Mouse (Mus musculus): ENCODE measurements around the gene Gm10401. TPM values are rescaled to one million over a fixed set of nuclear protein-coding genes. Genes with fewer than 3 reads are reported as not detected.
"Not testable (repeated sequence)": the region's sequence is repeated elsewhere in the genome, so short reads cannot be mapped to it uniquely, and the experiment has no call there.

Gene Gm10401
- polyA plus RNA-seq, 1 experiment: not detected

DNA sequence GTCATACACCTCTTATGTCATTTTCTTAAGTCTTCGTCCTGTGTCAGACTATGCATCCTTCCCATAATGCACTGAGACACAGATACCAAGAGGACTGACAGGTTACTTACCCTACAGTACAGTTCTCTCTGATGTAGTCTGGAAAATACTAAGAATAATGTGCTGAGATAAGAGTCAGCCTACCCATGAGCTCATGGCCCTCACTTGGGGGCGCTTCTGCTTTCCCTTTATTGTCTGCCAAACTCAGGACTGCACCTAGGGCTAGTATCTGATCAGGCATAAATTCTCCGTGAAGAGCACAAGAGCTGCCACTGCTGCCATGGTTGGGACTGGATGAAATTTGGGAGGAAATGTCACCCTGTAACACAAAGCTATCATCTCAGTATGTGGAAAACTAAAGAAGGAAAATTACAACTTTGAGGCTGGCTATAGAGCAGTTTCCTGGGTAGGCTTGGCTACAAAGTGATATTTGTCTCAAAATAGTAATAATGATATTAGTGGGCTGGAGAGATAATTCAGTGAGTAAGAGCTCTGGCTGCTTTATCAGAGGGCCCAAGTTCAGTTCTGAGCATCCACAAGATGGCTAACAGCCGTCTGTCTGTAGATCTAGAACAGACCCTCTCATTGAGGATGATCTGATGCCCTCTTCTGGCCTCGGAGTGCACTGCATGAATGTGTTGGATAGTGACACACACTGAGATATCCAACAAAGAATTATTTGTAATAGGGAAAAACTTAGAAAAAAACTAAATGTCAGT is 21.8 kb downstream of the Gm10401 start:
- H3K4me1 ChIP-seq (ENCODE audit: control insufficient read depth): peaks cover 90% of the 10 kb centered on the region
- H3K9me3 ChIP-seq (ENCODE audit: control insufficient read depth, low read length): no peaks in the 10 kb centered on the region
- TF ChIP-seq GATA1 (IDR thresholded peaks at IDR 0.05; ENCODE audit: low read length) (no peak), TAL1 (IDR thresholded peaks at IDR 0.05; ENCODE audit: low read length) (no peak)
- H3K27me3 ChIP-seq (ENCODE audit: control insufficient read depth): no peaks in the 10 kb centered on the region
- no peak overlapping the region for H3K4me3 ChIP-seq (replicated peaks)
- peaks cover 88% of the 10 kb centered on the region for H3K36me3 ChIP-seq (ENCODE audit: control insufficient read depth)

- no peak for TF ChIP-seq GATA1 (IDR thresholded peaks at IDR 0.05; ENCODE audit: low read length)
- TF ChIP-seq TAL1 (IDR thresholded peaks at IDR 0.05; ENCODE audit: low read length): no peak
- Histone ChIP-seq H3K4me1 (ENCODE audit: control insufficient read depth) (peaks cover 93% of the 10 kb centered on the region), H3K36me3 (ENCODE audit: control insufficient read depth) (peaks cover 81% of the 10 kb centered on the region), H3K4me3 (replicated peaks) (no peak overlapping the region), H3K27me3 (ENCODE audit: control insufficient read depth) (no peaks in the 10 kb centered on the region), H3K9me3 (ENCODE audit: control insufficient read depth, low read length) (no peaks in the 10 kb centered on the region)
Observed at GRCm38 (mm10) chr5:115074749-115075148, 23.3 kb downstream of the Gm10401 start.

DNA sequence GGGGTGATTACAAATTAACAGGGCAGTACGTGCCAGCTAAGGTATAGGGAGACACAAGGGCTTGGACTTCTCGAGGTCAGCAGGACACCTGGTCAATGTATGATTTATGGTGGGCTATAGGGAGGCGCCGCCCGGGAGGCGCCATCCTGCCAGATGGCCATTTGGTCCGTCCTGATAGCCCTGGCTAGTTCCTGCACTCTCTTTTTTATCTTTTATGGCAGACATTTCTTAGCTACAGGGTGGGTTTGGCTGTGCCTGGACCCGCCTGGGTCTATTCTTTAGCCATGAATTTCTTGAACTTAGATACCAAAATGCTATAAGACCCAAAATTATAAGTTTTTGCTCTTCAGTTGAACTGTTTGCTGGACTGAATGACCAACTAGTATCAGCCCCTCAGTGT is 24.8 kb downstream of the Gm10401 start:
- Histone ChIP-seq H3K4me1 (ENCODE audit: control insufficient read depth) (peaks cover 93% of the 10 kb centered on the region), H3K4me3 (replicated peaks) (peak overlapping the region; percentile 41), H3K36me3 (ENCODE audit: control insufficient read depth) (peaks cover 81% of the 10 kb centered on the region)
- TF ChIP-seq TAL1 (IDR thresholded peaks at IDR 0.05; ENCODE audit: low read length) (peak; percentile 70), GATA1 (IDR thresholded peaks at IDR 0.05; ENCODE audit: low read length) (0 out of 2 replicates have a peak, but pooled peaks have one; percentile 30)
- not testable (repeated sequence) for H3K9me3 ChIP-seq (ENCODE audit: control insufficient read depth, low read length); H3K27me3 ChIP-seq (ENCODE audit: control insufficient read depth)

- H3K27me3 ChIP-seq (ENCODE audit: control insufficient read depth): no peaks in the 10 kb centered on the region
- TF ChIP-seq TAL1 (IDR thresholded peaks at IDR 0.05; ENCODE audit: low read length): no peak
- TF ChIP-seq GATA1 (IDR thresholded peaks at IDR 0.05; ENCODE audit: low read length): no peak
- H3K4me1 ChIP-seq (ENCODE audit: control insufficient read depth): peaks cover 97% of the 10 kb centered on the region
- no peaks in the 10 kb centered on the region for H3K9me3 ChIP-seq (ENCODE audit: control insufficient read depth, low read length)
- H3K36me3 ChIP-seq (ENCODE audit: control insufficient read depth): peaks cover 80% of the 10 kb centered on the region
- peak overlapping the region; percentile 48 for H3K4me3 ChIP-seq (replicated peaks)
Observed at GRCm38 (mm10) chr5:115072143-115072542, 26.0 kb downstream of the Gm10401 start.

DNA sequence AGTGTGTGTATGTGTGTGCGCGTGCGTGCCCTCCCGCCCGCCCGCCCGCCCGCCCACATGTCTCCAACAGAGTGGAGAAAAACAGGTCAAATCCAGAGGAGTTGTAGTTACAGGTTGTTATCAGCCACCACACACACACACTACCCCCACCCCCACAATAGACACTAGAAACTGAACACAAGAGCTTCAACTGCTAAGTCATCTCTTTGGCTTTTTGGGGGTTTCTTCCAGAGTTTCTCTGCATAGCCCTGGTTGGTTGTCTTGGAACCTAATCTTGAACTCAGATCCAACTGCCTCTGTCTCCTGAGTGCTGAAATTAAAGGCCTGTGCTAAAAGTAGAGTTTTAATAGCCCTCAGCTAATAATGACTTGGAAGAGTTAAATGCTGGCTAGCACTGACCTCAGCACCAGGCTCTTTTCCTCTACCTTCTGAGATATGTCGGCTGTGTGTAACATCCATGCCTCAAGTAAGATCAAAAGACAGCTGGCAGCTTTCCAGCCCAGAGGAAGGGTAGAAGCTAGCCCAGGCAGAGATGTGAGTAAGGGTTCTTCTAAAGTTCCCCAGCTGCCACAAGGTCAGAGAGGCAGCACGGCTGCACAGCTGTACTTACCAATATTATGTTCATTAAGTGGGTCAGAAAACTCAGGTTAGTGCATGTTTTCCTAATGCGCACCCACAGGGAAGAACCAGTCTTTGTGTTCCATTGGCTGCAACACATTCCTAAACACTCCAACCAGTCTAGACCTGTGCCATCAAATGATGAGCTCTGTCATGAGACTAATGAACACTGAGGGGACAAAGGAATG is 26.8 kb downstream of the Gm10401 start:
- Histone ChIP-seq H3K36me3 (ENCODE audit: control insufficient read depth) (peaks cover 75% of the 10 kb centered on the region), H3K4me1 (ENCODE audit: control insufficient read depth) (peaks cover 95% of the 10 kb centered on the region), H3K4me3 (replicated peaks) (peak overlapping the region; percentile 1), H3K9me3 (ENCODE audit: control insufficient read depth, low read length) (no peaks in the 10 kb centered on the region), H3K27me3 (ENCODE audit: control insufficient read depth) (no peaks in the 10 kb centered on the region)
- TF ChIP-seq GATA1 (IDR thresholded peaks at IDR 0.05; ENCODE audit: low read length) (0 out of 2 replicates have a peak, but pooled peaks have one; percentile 10), TAL1 (IDR thresholded peaks at IDR 0.05; ENCODE audit: low read length) (no peak)

DNA sequence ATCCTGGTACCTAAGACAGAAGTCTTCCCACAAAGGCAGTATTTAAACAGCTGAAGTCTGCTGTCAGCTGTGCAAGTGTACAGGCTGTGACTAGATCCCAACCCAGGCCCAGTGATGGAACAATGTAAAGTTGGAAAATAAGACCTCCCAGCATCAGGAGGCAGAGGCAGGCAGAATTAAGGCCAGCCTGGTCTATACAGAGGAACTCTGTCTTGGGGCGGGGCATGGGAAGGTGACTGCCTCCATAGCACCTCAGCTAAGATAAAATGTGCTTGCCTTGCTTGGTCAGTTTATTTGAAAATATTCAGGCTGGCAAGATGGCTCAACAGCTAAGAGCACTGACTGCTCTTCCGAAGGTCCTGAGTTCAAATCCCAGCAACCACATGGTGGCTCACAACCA is 27.6 kb downstream of the Gm10401 start:
- H3K36me3 ChIP-seq (ENCODE audit: control insufficient read depth): peaks cover 75% of the 10 kb centered on the region
- TF ChIP-seq GATA1 (IDR thresholded peaks at IDR 0.05; ENCODE audit: low read length) (no peak), TAL1 (IDR thresholded peaks at IDR 0.05; ENCODE audit: low read length) (no peak)
- peaks cover 95% of the 10 kb centered on the region for H3K4me1 ChIP-seq (ENCODE audit: control insufficient read depth)
- H3K4me3 ChIP-seq (replicated peaks): peak overlapping the region; percentile 42
- H3K9me3 ChIP-seq (ENCODE audit: control insufficient read depth, low read length): no peaks in the 10 kb centered on the region
- no peaks in the 10 kb centered on the region for H3K27me3 ChIP-seq (ENCODE audit: control insufficient read depth)

- Histone ChIP-seq H3K27me3 (ENCODE audit: control insufficient read depth) (no peaks in the 10 kb centered on the region), H3K9me3 (ENCODE audit: control insufficient read depth, low read length) (no peaks in the 10 kb centered on the region), H3K4me1 (ENCODE audit: control insufficient read depth) (peaks cover 93% of the 10 kb centered on the region), H3K36me3 (ENCODE audit: control insufficient read depth) (peaks cover 75% of the 10 kb centered on the region), H3K4me3 (replicated peaks) (no peak overlapping the region)
- no peak for TF ChIP-seq TAL1 (IDR thresholded peaks at IDR 0.05; ENCODE audit: low read length)
- no peak for TF ChIP-seq GATA1 (IDR thresholded peaks at IDR 0.05; ENCODE audit: low read length)
Observed at GRCm38 (mm10) chr5:115069611-115070010, 28.5 kb downstream of the Gm10401 start.

- TF ChIP-seq TAL1 (IDR thresholded peaks at IDR 0.05; ENCODE audit: low read length) (peak; percentile 56), GATA1 (IDR thresholded peaks at IDR 0.05; ENCODE audit: low read length) (peak; percentile 48; the same call in 1 of the 2 replicates)
- Histone ChIP-seq H3K9me3 (ENCODE audit: control insufficient read depth, low read length) (no peaks in the 10 kb centered on the region), H3K4me1 (ENCODE audit: control insufficient read depth) (peaks cover 85% of the 10 kb centered on the region), H3K36me3 (ENCODE audit: control insufficient read depth) (peaks cover 80% of the 10 kb centered on the region), H3K27me3 (ENCODE audit: control insufficient read depth) (no peaks in the 10 kb centered on the region), H3K4me3 (replicated peaks) (peak overlapping the region; percentile 33)
Observed at GRCm38 (mm10) chr5:115068671-115069421, 29.2 kb downstream of the Gm10401 start.
